Mouse (Mus musculus): ENCODE measurements around the gene Rassf1. TPM values are rescaled to one million over a fixed set of nuclear protein-coding genes. Genes with fewer than 3 reads are reported as not detected.
A peak's percentile ranks its signal among the peaks of the same experiment; 100 is the strongest.

Gene Rassf1
- total RNA-seq, 2 experiments from 2014 or later = 31.1 to 39.6 TPM

GRCm38 (mm10) chr9:107579023-107579900 lies 27.9 kb downstream of the Rassf1 start:
- DNase-seq (ENCODE audit: low spot score in 2 of 2) = no peak

DNA sequence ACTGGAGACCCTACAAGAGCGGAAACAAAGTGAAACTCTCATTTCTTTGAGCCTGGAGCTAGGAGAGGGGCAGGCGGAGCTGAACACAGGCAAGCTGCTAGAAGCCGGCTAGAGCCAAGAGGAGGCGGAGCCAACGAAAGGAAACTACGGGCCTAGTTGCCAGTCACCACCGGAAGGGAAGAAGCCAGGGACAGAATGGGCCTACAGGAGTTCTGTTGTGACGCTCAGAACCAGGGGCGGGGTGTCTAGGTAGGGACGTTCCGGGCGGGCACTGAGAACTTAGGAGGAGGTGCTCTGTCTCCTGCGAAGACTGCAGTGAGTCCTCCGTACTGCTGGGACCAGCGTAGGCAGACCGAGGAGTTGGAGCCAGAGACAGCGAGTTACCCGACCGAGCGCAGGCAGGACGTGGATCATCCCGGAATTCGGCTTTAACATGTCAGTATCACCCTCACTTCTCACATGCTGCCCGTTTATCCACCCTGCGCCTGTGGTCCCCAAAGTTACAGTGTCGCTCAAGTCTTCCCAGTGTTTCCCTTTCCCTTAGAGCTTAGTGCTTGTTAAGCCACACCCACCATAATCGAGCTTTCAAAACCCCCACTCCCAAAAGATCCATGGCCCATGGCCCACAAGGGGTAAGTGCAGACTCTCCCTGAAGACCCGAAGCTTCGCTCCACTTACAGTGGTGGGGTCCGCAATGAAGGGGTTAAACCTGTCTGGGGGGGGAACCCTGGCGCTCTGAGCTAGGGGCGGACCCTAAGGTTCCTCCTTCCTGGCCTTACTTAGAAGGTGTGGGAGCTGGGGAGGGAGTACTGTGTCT lies 29.4 kb downstream of the Rassf1 start, which contains the start of gene Hyal3:
Gene Hyal3, plus strand, starts transcription at position 318 of the 817 bp plus-strand sequence.
- peak; percentile 65 to 88 for DNase-seq (ENCODE audit: low spot score in 2 of 2)

GRCm38 (mm10) chr9:107581584-107581983 lies 30.2 kb downstream of the Rassf1 start:
- no peak for DNase-seq (ENCODE audit: low spot score in 2 of 2)

- no peak for DNase-seq (ENCODE audit: low spot score in 2 of 2)
Observed at GRCm38 (mm10) chr9:107582509-107583062, 31.2 kb downstream of the Rassf1 start.

GRCm38 (mm10) chr9:107583174-107583573 lies 31.8 kb downstream of the Rassf1 start:
- DNase-seq (ENCODE audit: low spot score in 2 of 2) = no peak

DNA sequence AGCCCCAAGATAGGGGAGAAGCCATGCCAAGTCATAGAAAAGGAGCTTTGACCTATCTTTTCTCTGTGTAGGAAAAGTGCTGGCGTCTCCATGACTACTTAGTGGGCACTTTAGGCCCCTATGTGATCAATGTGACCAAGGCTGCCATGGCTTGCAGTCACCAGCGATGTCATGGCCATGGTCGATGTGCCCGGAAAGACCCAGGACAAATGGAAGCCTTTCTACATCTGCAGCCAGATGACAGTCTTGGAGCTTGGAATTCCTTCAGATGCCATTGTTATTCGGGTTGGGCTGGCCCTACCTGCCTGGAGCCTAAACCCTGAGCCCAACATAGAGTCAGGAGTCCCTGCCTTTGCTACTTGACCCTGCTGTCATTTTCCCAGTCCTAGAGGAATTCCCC lies 35.1 kb downstream of the Rassf1 start:
- DNase-seq (ENCODE audit: low spot score in 2 of 2) = no peak

- DNase-seq (ENCODE audit: low spot score in 2 of 2) = peak; percentile 77 to 95
Observed at GRCm38 (mm10) chr9:107586974-107587832, 35.8 kb downstream of the Rassf1 start, which contains the start of gene Ifrd2. Gene Ifrd2 (plus strand): TSS chr9:107587642.

GRCm38 (mm10) chr9:107587833-107588639 lies 36.7 kb downstream of the Rassf1 start:
- DNase-seq (ENCODE audit: low spot score in 2 of 2) = no peak

DNA sequence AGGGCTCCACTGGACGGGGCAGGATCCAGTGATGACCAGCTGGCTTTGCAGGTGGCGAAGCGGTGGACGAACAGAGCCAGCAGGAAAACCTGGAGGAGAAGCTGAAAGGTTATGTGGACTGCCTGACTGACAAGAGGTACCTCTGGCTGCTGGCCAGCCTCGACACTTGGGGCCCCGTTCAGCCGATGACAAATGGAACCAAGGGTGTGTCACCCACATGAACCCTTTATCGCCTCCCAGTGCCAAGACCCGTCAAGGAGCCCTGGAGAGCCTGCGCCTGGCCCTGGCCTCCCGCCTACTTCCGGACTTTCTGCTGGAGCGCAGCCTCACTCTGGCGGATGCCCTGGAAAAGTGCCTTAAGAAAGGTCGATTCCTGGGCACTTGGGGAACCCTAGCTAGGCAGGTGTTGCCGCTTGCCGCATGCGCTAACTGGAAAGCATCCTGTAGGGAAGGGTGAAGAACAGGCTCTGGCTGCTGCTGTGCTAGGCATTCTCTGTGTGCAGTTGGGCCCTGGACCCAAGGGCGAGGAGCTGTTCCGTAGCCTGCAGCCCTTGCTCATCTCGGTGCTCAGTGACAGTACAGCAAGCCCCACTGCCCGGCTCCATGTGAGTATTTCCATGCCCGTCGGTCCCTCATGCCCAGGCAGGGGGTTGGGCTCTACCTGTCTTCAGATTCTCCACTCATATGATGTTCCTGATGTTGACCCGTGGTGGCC lies 38.9 kb downstream of the Rassf1 start:
- no peak for DNase-seq (ENCODE audit: low spot score in 2 of 2)

GRCm38 (mm10) chr9:107590773-107591060 lies 39.4 kb downstream of the Rassf1 start:
- DNase-seq (ENCODE audit: low spot score in 2 of 2) = no peak

GRCm38 (mm10) chr9:107593101-107593976 lies 42.0 kb downstream of the Rassf1 start:
- no peak for DNase-seq (ENCODE audit: low spot score in 2 of 2)

GRCm38 (mm10) chr9:107594281-107595062 lies 43.1 kb downstream of the Rassf1 start:
- no peak for DNase-seq (ENCODE audit: low spot score in 2 of 2)

DNA sequence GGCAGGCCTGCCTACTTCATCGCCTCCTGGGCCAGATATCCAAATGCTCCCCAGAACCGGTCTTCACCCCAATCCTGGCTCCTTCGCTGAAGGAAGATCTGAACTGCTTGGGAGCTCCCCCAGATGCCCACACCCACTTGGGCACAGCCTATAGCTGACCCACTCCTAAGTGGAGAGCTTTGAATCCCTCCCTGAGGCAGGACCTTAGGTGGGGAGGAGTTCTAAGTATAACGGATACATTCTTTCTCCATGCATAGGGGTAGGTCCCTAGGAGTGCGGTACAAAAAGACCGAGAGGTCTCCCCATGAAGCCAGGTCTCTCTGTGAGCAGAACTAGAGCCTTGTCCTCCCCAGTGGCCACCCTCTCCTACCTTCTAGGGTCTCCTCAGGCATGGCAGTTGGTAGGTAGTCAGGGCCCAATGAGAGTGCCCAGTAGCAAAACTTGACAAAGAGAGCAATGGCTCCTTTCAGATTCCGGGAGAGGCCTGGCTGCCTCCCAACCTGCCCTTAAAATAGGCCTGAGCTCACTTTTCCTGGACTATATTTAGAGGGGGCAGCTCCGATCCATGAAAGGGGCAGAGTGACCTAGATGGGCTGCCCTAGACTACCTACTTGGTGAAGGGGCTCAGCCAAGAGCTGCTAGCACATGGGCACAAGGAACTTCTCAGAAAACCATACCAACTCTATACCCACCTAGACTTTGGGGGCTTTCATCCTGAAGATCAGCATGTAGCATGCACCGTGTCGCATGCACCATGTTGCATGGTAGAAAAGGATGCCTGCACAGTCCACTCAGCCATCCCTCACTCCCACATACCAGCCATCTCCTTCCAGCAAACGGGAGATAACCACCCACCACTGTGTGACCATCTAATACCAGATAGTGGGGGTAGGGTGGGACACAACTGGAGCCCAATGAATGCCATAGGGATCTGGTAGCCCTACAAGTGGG lies 45.5 kb downstream of the Rassf1 start:
- no peak for DNase-seq (ENCODE audit: low spot score in 2 of 2)

DNA sequence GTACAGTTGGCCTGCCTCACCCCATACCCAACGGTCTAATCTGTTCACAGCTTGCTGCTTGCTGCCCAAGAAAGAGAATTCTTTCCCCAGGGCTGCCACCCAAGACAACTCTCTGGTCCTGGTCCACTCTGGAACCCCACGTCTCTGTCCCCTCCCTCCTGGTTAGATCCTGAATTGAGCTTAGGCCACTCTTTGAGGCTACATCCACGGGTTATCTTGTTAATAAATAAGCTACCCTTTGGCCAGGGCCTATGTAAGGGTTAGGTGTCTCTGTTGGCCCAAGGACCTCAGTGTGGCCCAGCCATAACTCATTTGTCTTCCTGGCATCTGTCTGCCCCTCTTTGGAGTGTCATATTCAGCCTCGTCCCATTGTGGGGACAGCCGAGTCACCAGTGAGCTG lies 47.0 kb downstream of the Rassf1 start:
- DNase-seq (ENCODE audit: low spot score in 2 of 2) = no peak

GRCm38 (mm10) chr9:107599433-107599832 lies 48.1 kb downstream of the Rassf1 start:
- DNase-seq (ENCODE audit: low spot score in 2 of 2) = no peak

GRCm38 (mm10) chr9:107599842-107600241 lies 48.5 kb downstream of the Rassf1 start:
- DNase-seq (ENCODE audit: low spot score in 2 of 2) = no peak

Data from gastrocnemius, postnatal 4 days (tissue).